ENCODE assay signal across 9 mouse cellular contexts in the genomic region with DNA sequence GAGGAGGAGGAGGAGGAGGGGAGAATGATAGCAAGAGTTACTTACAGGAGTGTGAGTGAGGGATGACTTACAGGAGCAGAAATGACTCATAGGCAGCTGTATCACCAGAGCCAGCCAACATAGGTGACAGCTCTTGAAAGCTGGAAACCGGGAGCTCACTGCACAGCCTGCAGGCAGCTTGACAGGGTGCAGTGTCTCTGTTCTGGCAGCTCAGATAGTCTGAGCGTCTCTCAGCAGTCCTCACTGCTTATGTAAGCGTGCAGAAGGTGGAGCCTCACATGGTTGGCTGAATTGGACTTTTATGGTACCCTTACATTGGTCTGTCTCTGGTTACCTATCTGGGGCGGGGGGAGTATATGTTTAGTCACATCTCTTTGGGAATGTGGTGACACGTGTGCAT. TPM values are rescaled to one million over a fixed set of nuclear protein-coding genes. Genes with fewer than 3 reads are reported as not detected.
A peak's percentile ranks its signal among the peaks of the same experiment; 100 is the strongest.
DNase-seq lines count a peak whose midpoint lies in the region; ATAC-seq and TF ChIP-seq lines count a peak whose summit lies in the region.
"Had no signal": no experiment of that assay in that cellular context is flagged by ENCODE, and none has a peak within 500 bp of the region (broad histone marks: within the 10 kb centered on the region; RNA-seq: fewer than 3 reads in every experiment).

No protein-coding gene starts in this region.

- H3K27me3 ChIP-seq in liver, adult 2 months (ENCODE audit: control insufficient read depth, insufficient read depth, low read length) = no peaks in the 10 kb centered on the region
- H3K27me3 ChIP-seq in midbrain, embryonic 16.5 days (ENCODE audit: control insufficient read depth, insufficient read depth, low read depth, low read length) = no peaks in the 10 kb centered on the region

- no peak for DNase-seq in frontal cortex, postnatal 25 days (ENCODE audit: low spot score in 2 of 2)
- DNase-seq in CD4-positive, CD25-positive, alpha-beta regulatory T cell, adult 2 months (ENCODE audit: low read depth, low spot score) = peak; percentile 42
- peak; percentile 49 for DNase-seq in liver, adult 2 months (ENCODE audit: extremely low read depth, low read depth, low spot score)
- no peak for DNase-seq in cerebellum, postnatal 36 days

- no peaks in the 10 kb centered on the region for H3K79me2 ChIP-seq in liver, adult 2 months (ENCODE audit: control insufficient read depth, insufficient read depth, low read length)

- H3K9ac ChIP-seq in liver, adult 2 months (ENCODE audit: low read depth, low read length) = no peak overlapping the region
- no peak overlapping the region for H3K9ac ChIP-seq in midbrain, embryonic 16.5 days (ENCODE audit: low read depth, low read length)

- H3K4me1 ChIP-seq in liver, adult 2 months (ENCODE audit: control insufficient read depth, insufficient read depth, low read length) = peaks cover 13% of the 10 kb centered on the region
- no peaks in the 10 kb centered on the region for H3K4me1 ChIP-seq in midbrain, embryonic 16.5 days (ENCODE audit: control insufficient read depth, insufficient read depth, low read length)

- peak; percentile 94 for ATAC-seq in frontal cortex, adult (ENCODE audit: low TSS enrichment)
- ATAC-seq in granulocyte monocyte progenitor cell, adult 5-6 weeks (replicated peaks; ENCODE audit: poor library complexity, severe bottlenecking) = 0 out of 2 replicates have a peak, but pooled peaks have one; percentile 17
- no peak for ATAC-seq in inflammation-experienced regulatory T-cells, adult 6 months
- no peak for ATAC-seq in midbrain, embryonic 16.5 days

- 24% methylated on average over 5 of the region's 5 CpGs for WGBS in liver, adult 2 months
- WGBS in midbrain, embryonic 16.5 days = 52% methylated on average over 5 of the region's 5 CpGs

- peak; percentile 43 for TF ChIP-seq CTCF in liver, adult 2 months (IDR thresholded peaks at IDR 0.05; ENCODE audit: low read depth, low read length)

- TF ChIP-seq POLR2A in liver, adult 2 months (IDR thresholded peaks at IDR 0.05; ENCODE audit: extremely low read depth, insufficient read depth, low read length) = no peak

- H3K4me2 ChIP-seq in midbrain, embryonic 16.5 days (ENCODE audit: low read length) = no peak overlapping the region

- no peaks in the 10 kb centered on the region for H3K9me3 ChIP-seq in midbrain, embryonic 16.5 days (replicated peaks; ENCODE audit: control insufficient read depth, low read length, poor library complexity, severe bottlenecking)
- H3K9me3 ChIP-seq: G1E had no signal

- no peak overlapping the region for H3K4me3 ChIP-seq in liver, adult 2 months (ENCODE audit: insufficient read depth, low read depth, low read length)
- H3K4me3 ChIP-seq in midbrain, embryonic 16.5 days (ENCODE audit: low read depth, low read length) = no peak overlapping the region

- H3K27ac ChIP-seq in liver, adult 2 months (replicated peaks; ENCODE audit: insufficient read depth, low read depth, low read length) = no peak overlapping the region
- no peak overlapping the region for H3K27ac ChIP-seq in midbrain, embryonic 16.5 days (ENCODE audit: low read length)

- H3K36me3 ChIP-seq in liver, adult 2 months (ENCODE audit: control insufficient read depth, insufficient read depth, low read length) = no peaks in the 10 kb centered on the region
- H3K36me3 ChIP-seq in midbrain, embryonic 16.5 days (ENCODE audit: control insufficient read depth, insufficient read depth, low read length) = no peaks in the 10 kb centered on the region

RNA-seq across cellular contexts. Expression of gene Senp5, which starts 6.8 kb away (rescaled TPM):
- 26.5 and 27.3 TPM in 2 replicates for total RNA-seq in granulocyte monocyte progenitor cell, adult 5-6 weeks (2014; fragmentation: Nextera tagmentation)
- 19.6 and 21.6 TPM in 2 replicates for total RNA-seq in granulocyte monocyte progenitor cell, adult 5-6 weeks (2017)
- 10.8 and 12.8 TPM in 2 replicates for total RNA-seq in liver, adult 2 months (2014; rRNA removed)
- polyA plus RNA-seq in liver, adult 2 months (2012; rRNA removed) = 3.6 and 3.7 TPM in 2 replicates
- polyA plus RNA-seq in inflammation-experienced regulatory T-cells, adult 6 months (2017; shearing (Covaris generic)) = 10 to 100 TPM; 11.1 to 12.7 (median 12.3) TPM
- 15.3 and 16.7 TPM in 2 replicates for polyA plus RNA-seq in midbrain, embryonic 16.5 days (2015; fragmentation: Nextera tagmentation; extraction: Ambion mirVana)

Comparison
In these comparisons a context has a peak if more than half of its experiments do, and no peak if none do; other contexts are left out.
1. ATAC-seq: peak in frontal cortex, adult (single experiment) and granulocyte monocyte progenitor cell, adult 5-6 weeks (single experiment); none in inflammation-experienced regulatory T-cells, adult 6 months (single experiment) and midbrain, embryonic 16.5 days (single experiment).
2. DNase-seq: peak in CD4-positive, CD25-positive, alpha-beta regulatory T cell, adult 2 months (single experiment) and liver, adult 2 months (single experiment); none in frontal cortex, postnatal 25 days (0 of 2) and cerebellum, postnatal 36 days (0 of 2).